Mouse (Mus musculus) c-Kit-positive CD71-positive TER-119-positive erythroid progenitor cells, embryonic 14.5 days (primary cell): ENCODE measurements around the gene Dnm3.

Experiments
- DNase-seq: peaks from one replicate; pipeline ENCODE4 v3.0.0-alpha.2; 2013; ENCODE audit warnings: low spot score

Gene Dnm3

GRCm38 (mm10) chr1:161990684-161991578 is 486.9 kb downstream of the Dnm3 start:
- no peak for DNase-seq

GRCm38 (mm10) chr1:161983979-161984566 is 493.8 kb downstream of the Dnm3 start:
- DNase-seq: no peak

- no peak for DNase-seq
These were observed 494.4 kb downstream of the Dnm3 start for GRCm38 (mm10) chr1:161983451-161983850.

DNA sequence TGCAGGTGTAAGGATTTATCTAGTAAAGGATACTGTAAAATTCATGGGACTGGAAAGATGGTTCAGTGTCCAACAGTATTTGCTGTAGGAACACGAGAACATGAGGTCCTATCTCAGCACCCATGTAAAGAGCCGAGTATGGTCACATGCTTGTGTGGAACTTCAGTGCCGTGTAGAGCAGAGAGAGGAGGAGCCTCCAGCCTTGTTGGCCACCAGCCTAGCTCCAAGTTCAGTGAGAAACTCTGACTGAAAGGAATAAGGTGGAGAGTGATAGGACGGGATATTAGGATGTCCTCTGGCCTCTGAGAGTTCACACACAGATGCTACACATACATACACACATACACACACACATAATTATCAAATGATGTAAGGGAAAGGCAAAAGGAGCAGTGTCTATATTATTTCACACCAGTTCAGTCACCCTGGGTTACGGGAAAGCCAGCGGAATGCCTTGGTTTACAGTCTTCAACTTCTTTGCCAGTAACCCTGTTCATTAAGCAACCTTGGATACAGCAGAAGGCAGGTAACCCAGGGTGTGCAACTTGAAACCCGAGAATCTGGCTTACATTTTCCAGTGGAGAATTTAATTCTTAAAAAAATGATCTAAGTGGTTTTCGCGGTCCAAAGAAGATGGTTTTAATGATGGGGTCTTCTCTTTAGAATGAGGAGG is 497.1 kb downstream of the Dnm3 start:
- no peak for DNase-seq

- no peak for DNase-seq
These were observed 497.8 kb downstream of the Dnm3 start for GRCm38 (mm10) chr1:161980046-161980445.

- no peak for DNase-seq
These were observed 498.3 kb downstream of the Dnm3 start, which contains the start of gene 4930558K02Rik for GRCm38 (mm10) chr1:161979536-161979935. Gene 4930558K02Rik, minus strand, starts transcription at chr1:161979636.

- DNase-seq: no peak
These were observed 499.6 kb downstream of the Dnm3 start for GRCm38 (mm10) chr1:161978173-161978700.

- DNase-seq: no peak
These were observed 500.5 kb downstream of the Dnm3 start for GRCm38 (mm10) chr1:161977331-161977730.

- DNase-seq: peak; percentile 80
These were observed 501.3 kb downstream of the Dnm3 start for GRCm38 (mm10) chr1:161976255-161977182.

DNA sequence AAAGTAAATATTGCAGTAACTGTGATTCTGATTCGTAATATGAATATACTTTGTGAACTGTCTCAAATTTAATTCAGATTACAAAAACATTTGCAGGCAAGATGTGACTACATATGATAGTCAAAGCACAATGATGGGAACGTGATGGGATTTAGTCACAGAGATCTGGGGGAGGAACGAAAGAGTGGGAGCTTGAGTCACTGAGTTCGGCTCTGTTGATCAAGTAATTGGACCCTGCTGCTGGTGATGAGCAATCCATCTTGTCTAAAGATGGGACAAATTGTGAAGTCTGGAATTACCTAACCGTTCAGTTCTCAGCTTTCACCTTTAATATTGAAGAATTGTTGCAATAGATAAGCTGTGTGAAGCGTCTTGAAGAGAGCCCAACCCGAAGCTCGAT is 505.6 kb downstream of the Dnm3 start:
- no peak for DNase-seq

DNA sequence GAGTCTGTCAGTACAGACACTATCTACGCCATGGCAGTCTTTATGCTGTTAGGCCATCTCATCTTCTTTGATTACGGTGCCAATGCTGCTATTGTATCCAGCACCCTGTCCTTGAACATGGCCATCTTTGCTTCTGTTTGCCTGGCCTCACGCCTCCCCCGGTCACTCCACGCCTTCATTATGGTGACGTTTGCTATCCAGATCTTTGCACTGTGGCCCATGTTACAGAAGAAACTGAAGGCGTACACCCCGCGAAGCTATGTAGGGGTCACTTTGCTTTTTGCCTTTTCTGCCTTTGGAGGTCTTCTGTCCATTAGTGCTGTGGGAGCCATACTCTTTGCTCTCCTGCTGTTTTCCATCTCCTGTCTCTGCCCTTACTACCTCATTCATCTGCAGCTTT is 507.0 kb downstream of the Dnm3 start:
- DNase-seq: no peak

- peak; percentile 80 for DNase-seq
These were observed 509.0 kb downstream of the Dnm3 start, which contains the start of gene Pigc for GRCm38 (mm10) chr1:161968589-161969407. Gene Pigc, plus strand, starts transcription at chr1:161969186.

DNA sequence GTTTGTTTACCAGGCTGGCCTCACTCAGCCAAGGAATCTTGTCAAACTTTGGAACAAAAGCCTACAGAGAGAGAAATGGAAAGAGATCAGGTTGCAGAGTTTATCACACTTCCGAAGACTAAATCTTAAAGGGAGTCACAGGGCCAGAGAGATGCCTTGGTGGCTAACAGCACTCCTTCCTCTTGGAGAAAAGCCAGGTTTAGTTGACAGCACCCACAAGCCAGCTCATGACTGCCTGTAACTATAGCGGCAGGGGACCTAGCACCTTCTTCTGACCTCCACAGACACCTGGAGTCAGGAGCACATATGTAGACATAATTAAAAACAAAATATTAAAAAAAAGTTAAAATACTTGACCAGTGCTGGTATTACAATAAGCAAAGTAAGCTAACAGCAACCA is 509.9 kb downstream of the Dnm3 start:
- DNase-seq: no peak

DNA sequence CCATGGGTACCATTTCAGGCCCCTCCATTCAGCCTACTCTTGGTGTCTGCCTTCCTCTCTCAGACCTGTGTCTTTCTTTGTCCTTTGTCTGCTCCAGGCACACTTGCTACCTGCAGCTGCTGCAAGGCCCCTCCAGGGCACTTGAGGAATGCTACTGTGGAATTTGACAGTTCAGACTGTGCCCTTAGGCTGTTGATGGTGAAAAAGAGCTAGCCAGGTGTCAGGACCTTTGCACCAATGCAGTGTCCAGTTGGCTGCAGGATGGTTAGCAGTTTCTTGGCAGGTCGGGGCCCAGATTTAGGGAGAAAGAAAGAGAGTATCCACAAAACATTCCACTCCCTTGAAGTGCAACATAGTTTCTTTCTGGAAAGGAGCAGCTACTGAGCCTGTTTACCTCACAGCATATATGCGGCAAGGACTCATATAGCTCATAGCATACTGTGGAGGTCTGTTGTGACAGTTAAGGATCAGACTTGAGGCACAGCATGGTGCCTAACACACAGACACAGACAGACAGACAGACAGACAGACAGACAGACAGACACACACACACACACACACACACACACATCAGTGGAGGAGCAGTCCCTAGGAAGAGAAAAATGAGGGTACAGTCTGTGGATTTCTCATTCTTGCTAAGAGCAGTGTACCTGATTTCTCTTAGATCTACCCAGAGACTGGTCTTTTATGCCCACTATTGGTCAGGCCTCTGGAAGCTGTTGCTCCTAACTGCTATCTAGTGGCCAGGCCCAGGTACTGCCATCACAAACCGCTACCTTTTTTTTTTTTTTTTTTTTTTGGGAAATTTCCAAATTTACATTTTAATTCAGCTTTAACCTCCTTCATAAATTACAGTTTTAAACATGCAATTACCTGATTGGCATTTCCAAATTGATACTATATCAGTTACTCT is 515.1 kb downstream of the Dnm3 start:
- DNase-seq: peak; percentile 29

GRCm38 (mm10) chr1:161957964-161958950 is 519.6 kb downstream of the Dnm3 start:
- DNase-seq: no peak

GRCm38 (mm10) chr1:161955846-161956245 is 522.0 kb downstream of the Dnm3 start:
- no peak for DNase-seq

DNA sequence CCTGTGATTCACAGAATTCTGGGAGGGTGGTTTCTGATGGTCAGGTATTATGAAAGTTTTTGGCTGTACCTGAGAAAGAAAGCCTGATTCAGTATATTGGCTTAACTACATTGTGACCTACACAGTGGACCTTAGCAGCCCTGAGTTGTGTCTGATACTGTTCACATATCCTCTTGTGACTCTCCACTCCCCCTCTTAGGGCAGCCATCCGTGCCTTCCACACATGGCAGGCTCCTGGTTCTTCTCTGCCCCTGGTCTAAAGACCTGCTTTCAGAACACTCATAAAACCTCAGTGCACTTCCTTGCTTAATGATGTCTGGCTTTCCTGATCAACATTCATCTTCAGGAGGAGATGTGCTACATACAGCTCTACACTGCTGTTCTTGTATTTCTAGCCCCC is 525.2 kb downstream of the Dnm3 start:
- no peak for DNase-seq
